Mouse (Mus musculus): Measurements from ENCODE around the gene Dyrk1b. TPM values are rescaled to one million over a fixed set of nuclear protein-coding genes. Genes with fewer than 3 reads are reported as not detected.
"Not testable (repeated sequence)": the region's sequence is repeated elsewhere in the genome, so short reads cannot be mapped to it uniquely, and the experiment has no call there.

Gene Dyrk1b
- total and polyA plus RNA-seq, 3 experiments = 0.26 to 0.51 (median 0.47) TPM

DNA sequence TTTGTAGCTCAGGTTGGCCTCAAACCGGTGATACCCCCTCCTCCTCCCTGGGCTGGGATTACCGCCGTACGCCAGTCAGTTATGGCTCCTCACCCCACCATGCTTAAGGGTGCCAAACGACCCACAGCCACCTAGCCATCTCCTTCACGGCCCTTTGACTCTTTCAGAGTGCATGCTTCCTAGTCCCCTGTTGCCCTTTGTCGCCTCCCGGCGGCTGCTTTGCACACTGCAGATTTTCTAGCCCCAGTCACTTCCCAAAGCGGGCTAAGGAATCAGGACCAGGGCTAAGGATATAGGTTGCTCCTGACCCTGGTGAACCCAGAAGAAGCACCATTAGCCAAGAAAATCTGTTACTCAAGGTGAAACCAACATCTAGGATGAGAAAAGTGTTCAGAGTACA is 34.9 kb downstream of the Dyrk1b start (continued):
- no peak for TF ChIP-seq ELF1 (IDR thresholded peaks at IDR 0.05; ENCODE audit: low read depth, low read length)

- DNase-seq (ENCODE audit: extremely low read depth); H3K4me2 ChIP-seq (ENCODE audit: insufficient read depth, low read depth, poor library complexity, severe bottlenecking); H3K27ac ChIP-seq (ENCODE audit: insufficient read depth, low read depth); H3K27me3 ChIP-seq (replicated peaks); H3K9ac ChIP-seq (ENCODE audit: insufficient read depth, low read depth); dilution Hi-C loops (cut with MboI; ENCODE audit: extremely low pct_ligation_motif_present, extremely low pct_unique_long_range_greater_than_20kb, low sequenced_read_pairs); H3K4me1 ChIP-seq (ENCODE audit: control insufficient read depth in 1 of 2, insufficient read depth in 2 of 2); H3K36me3 ChIP-seq (replicated peaks in 1 of 2; ENCODE audit: control insufficient read depth in 1 of 2, insufficient read depth in 1 of 2, low read length in 1 of 2); H3K79me2 ChIP-seq (replicated peaks; ENCODE audit: control insufficient read depth, extremely low read depth, insufficient read depth, poor library complexity, severe bottlenecking); H3K4me3 ChIP-seq (replicated peaks in 1 of 3; ENCODE audit: low read depth in 2 of 3, low read length in 2 of 3, poor library complexity in 1 of 3); H3K9me3 ChIP-seq (replicated peaks; ENCODE audit: low read length): not testable (repeated sequence)
- in situ Hi-C loops (cut with MboI; ENCODE audit: low pct_ligation_motif_present, low pct_unique_long_range_greater_than_20kb, low sequenced_read_pairs) = loop anchor here (10.0 kb wide), 1 partner anchor 71 kb away; no protein-coding TSS in a partner anchor
Observed at GRCm38 (mm10) chr7:28215950-28216349, 36.7 kb downstream of the Dyrk1b start.

DNA sequence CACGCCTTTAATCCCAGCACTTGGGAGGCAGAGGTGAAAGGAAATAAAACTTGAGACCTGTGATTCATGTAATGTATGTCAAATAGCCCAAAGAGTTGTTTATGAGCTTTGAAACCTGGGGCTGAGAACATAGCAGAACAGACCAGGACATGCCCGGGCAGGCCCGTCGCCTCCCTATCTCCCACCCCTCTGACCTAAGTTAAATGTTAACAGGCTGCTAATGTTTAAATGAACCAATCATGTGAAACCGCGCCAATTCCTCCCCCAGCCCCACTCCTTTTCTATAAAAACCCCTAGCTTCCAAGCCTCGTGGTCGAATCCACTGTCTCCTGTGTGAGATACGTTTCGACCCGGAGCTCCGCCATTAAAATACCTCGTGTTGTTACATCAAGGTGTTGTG is 38.5 kb downstream of the Dyrk1b start:
- H3K27ac ChIP-seq (ENCODE audit: insufficient read depth, low read depth) = not testable (repeated sequence)

GRCm38 (mm10) chr7:28218951-28219740 is 39.9 kb downstream of the Dyrk1b start:
- Histone ChIP-seq H3K4me2 (ENCODE audit: insufficient read depth, low read depth, poor library complexity, severe bottlenecking) (peak overlapping the region; percentile 8), H3K4me3 (replicated peaks in 1 of 3; ENCODE audit: low read depth in 2 of 3, low read length in 2 of 3, poor library complexity in 1 of 3) (peak overlapping the region in 1 of 3 experiments; percentile 2)
- H3K9ac ChIP-seq (ENCODE audit: insufficient read depth, low read depth); H3K79me2 ChIP-seq (replicated peaks; ENCODE audit: control insufficient read depth, extremely low read depth, insufficient read depth, poor library complexity, severe bottlenecking); H3K27ac ChIP-seq (ENCODE audit: insufficient read depth, low read depth); H3K36me3 ChIP-seq (replicated peaks in 1 of 2; ENCODE audit: control insufficient read depth in 1 of 2, insufficient read depth in 1 of 2, low read length in 1 of 2); H3K9me3 ChIP-seq (replicated peaks; ENCODE audit: low read length); H3K4me1 ChIP-seq (ENCODE audit: control insufficient read depth in 1 of 2, insufficient read depth in 2 of 2); DNase-seq (ENCODE audit: extremely low read depth); H3K27me3 ChIP-seq (replicated peaks); dilution Hi-C loops (cut with MboI; ENCODE audit: extremely low pct_ligation_motif_present, extremely low pct_unique_long_range_greater_than_20kb, low sequenced_read_pairs): not testable (repeated sequence)
- in situ Hi-C loops (cut with MboI; ENCODE audit: low pct_ligation_motif_present, low pct_unique_long_range_greater_than_20kb, low sequenced_read_pairs) = loop anchor here (10.0 kb wide), 1 partner anchor 74 kb away; no protein-coding TSS in a partner anchor
- TF ChIP-seq CTCF (conservative IDR thresholded peaks at IDR 0.05 in 1 of 2, IDR thresholded peaks at IDR 0.05 in 1 of 2; ENCODE audit: low read depth in 2 of 2, low read length in 2 of 2) = peak in 1 of 2 experiments; percentile 19; a peak in 1 of 4 replicates

More for the DNA sequence above, 38.5 kb downstream of the Dyrk1b start:
- H3K27me3 ChIP-seq (replicated peaks); H3K4me3 ChIP-seq (replicated peaks in 1 of 3; ENCODE audit: low read depth in 2 of 3, low read length in 2 of 3, poor library complexity in 1 of 3); DNase-seq (ENCODE audit: extremely low read depth); H3K4me1 ChIP-seq (ENCODE audit: control insufficient read depth in 1 of 2, insufficient read depth in 2 of 2); H3K9me3 ChIP-seq (replicated peaks; ENCODE audit: low read length); dilution Hi-C loops (cut with MboI; ENCODE audit: extremely low pct_ligation_motif_present, extremely low pct_unique_long_range_greater_than_20kb, low sequenced_read_pairs); H3K4me2 ChIP-seq (ENCODE audit: insufficient read depth, low read depth, poor library complexity, severe bottlenecking); H3K9ac ChIP-seq (ENCODE audit: insufficient read depth, low read depth); H3K79me2 ChIP-seq (replicated peaks; ENCODE audit: control insufficient read depth, extremely low read depth, insufficient read depth, poor library complexity, severe bottlenecking); H3K36me3 ChIP-seq (replicated peaks in 1 of 2; ENCODE audit: control insufficient read depth in 1 of 2, insufficient read depth in 1 of 2, low read length in 1 of 2): not testable (repeated sequence)
- in situ Hi-C loops (cut with MboI; ENCODE audit: low pct_ligation_motif_present, low pct_unique_long_range_greater_than_20kb, low sequenced_read_pairs) = loop anchor here (10.0 kb wide), 1 partner anchor 73 kb away; no protein-coding TSS in a partner anchor

DNA sequence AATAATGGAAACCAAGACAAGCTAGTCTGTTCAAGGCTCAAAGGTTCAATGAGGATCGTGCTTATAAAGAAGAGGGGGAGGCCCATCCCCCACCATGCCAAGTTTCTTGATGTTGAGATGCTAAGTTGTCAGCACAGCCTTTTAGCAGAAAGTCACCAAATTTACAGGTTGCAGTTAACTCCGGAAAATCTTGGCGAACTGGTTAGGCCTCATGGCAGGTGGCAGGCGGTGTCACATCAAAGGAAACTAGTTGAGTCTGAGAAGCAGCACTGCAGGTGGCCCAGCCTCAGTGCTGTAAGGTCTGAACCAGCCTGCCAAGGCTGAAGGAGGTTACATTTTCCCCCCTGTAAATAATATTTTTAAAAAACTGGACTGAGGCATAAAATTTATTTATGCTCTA is 47.6 kb downstream of the Dyrk1b start:
- DNase-seq (ENCODE audit: extremely low read depth); in situ Hi-C loops (cut with MboI; ENCODE audit: low pct_ligation_motif_present, low pct_unique_long_range_greater_than_20kb, low sequenced_read_pairs); H3K4me3 ChIP-seq (replicated peaks in 1 of 3; ENCODE audit: low read depth in 2 of 3, low read length in 2 of 3, poor library complexity in 1 of 3); H3K27ac ChIP-seq (ENCODE audit: insufficient read depth, low read depth); H3K79me2 ChIP-seq (replicated peaks; ENCODE audit: control insufficient read depth, extremely low read depth, insufficient read depth, poor library complexity, severe bottlenecking); H3K4me1 ChIP-seq (ENCODE audit: control insufficient read depth in 1 of 2, insufficient read depth in 2 of 2); H3K9me3 ChIP-seq (replicated peaks; ENCODE audit: low read length); H3K27me3 ChIP-seq (replicated peaks); H3K36me3 ChIP-seq (replicated peaks in 1 of 2; ENCODE audit: control insufficient read depth in 1 of 2, insufficient read depth in 1 of 2, low read length in 1 of 2); H3K9ac ChIP-seq (ENCODE audit: insufficient read depth, low read depth); dilution Hi-C loops (cut with MboI; ENCODE audit: extremely low pct_ligation_motif_present, extremely low pct_unique_long_range_greater_than_20kb, low sequenced_read_pairs); H3K4me2 ChIP-seq (ENCODE audit: insufficient read depth, low read depth, poor library complexity, severe bottlenecking): not testable (repeated sequence)

DNA sequence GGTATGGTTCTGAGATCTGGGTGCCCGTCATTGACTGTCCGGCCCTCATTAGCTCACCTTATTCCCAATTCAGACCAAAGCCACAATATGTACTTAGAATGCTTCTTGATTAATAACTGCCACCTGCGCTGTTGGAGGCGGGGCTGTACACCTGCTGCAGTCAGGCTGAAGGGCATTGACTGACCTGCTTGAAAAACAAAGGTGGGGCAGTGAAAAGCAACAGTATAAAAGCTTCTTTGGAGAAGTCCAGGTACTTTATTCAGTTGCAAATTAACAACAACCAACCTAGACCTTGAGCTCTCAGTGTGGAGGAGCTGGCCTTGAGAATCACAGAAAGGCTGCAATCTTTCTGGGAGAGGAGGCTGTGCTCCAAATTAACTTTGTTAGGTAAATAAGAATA is 48.2 kb downstream of the Dyrk1b start:
- H3K9ac ChIP-seq (ENCODE audit: insufficient read depth, low read depth); H3K4me3 ChIP-seq (replicated peaks in 1 of 3; ENCODE audit: low read depth in 2 of 3, low read length in 2 of 3, poor library complexity in 1 of 3); H3K79me2 ChIP-seq (replicated peaks; ENCODE audit: control insufficient read depth, extremely low read depth, insufficient read depth, poor library complexity, severe bottlenecking); H3K27ac ChIP-seq (ENCODE audit: insufficient read depth, low read depth); dilution Hi-C loops (cut with MboI; ENCODE audit: extremely low pct_ligation_motif_present, extremely low pct_unique_long_range_greater_than_20kb, low sequenced_read_pairs); H3K4me1 ChIP-seq (ENCODE audit: control insufficient read depth in 1 of 2, insufficient read depth in 2 of 2); H3K9me3 ChIP-seq (replicated peaks; ENCODE audit: low read length); H3K36me3 ChIP-seq (replicated peaks in 1 of 2; ENCODE audit: control insufficient read depth in 1 of 2, insufficient read depth in 1 of 2, low read length in 1 of 2); DNase-seq (ENCODE audit: extremely low read depth); in situ Hi-C loops (cut with MboI; ENCODE audit: low pct_ligation_motif_present, low pct_unique_long_range_greater_than_20kb, low sequenced_read_pairs); H3K27me3 ChIP-seq (replicated peaks); H3K4me2 ChIP-seq (ENCODE audit: insufficient read depth, low read depth, poor library complexity, severe bottlenecking): not testable (repeated sequence)
